Mouse (Mus musculus): ENCODE data around the gene Elf2.

Elf2 gene

DNA sequence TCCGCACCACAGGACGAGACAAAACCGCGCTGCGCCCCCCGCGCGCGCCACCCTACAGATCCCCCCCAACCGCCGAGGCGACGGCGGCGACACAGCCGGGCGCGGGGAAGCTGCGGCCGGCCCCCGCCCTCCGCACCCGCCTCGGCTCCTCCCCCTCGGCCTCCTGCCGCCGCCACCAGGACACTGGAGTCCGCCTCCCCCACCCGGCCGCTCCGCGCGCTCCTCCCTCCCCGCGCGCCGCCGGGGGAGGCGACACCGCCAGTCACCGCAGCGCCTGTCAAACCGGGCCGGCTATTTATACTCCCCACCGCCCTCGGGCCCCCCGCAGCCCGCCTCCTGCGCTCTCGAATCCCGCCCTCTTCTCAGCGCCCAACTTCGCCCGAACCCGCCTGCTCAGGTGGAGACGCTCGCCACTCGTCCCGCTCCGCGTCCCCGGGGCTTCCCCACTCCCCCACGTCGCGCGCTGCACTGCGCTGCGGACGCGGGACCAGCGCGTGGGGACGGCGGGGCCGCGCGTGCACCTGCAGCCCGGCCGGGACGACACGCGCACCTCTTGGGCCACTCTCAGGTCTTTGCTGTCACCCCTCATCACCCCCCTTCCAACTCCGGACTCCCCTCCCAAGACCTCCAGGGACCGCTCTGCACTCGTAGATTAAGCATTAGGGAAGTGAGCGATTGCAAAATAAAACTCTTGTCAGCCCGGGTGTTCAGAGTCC lies at the start of gene Elf2:
Gene Elf2 (minus strand): TSS at position 112 of the 716 bp plus-strand sequence.
- DNase-seq, result peak; percentile 84

DNA sequence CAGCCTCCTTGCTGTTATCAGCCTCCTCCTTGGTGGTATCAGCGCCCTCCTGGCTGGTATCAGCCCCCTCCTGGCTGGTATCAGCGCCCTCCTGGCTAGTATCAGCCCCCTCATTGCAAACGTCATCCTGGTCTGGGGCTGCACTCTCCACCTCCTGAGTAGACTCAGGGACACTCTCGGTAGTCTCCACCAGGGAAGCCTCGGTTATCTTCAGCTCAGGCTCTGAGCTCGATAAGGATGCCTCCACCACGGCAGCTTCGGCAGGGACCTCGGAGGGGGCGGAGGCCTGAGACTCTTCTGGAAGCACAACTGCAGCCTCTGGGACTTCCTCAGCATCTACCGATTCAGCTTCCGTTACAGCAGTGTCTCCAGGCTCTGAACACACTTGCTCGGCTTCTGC lies 48.4 kb upstream of the Elf2 start:
- DNase-seq, result no peak

DNA sequence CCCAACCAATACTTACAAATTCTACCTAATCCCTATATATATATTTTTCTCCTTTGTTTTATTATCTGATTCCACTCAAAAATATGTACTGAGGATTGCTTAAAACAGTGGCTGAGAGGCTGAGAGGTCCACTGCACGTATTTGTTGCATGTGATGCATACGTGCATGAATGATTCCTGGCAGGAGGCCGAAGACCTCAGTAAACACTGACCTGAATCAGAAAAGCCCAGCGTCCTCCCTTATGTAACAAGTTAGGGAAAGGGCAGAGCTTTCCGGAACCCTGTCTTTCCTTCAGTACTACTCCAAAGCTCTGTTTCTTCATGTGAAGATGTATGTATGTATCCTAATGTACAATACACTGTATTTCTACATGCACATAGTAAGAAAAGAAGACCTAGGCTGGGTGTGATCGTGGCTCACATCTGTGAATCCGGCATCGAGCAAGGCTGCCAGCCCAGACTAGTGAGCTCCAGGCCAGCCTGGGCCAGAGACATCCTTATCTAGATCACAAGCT lies 47.5 kb upstream of the Elf2 start:
- DNase-seq, result peak; percentile 39

DNA sequence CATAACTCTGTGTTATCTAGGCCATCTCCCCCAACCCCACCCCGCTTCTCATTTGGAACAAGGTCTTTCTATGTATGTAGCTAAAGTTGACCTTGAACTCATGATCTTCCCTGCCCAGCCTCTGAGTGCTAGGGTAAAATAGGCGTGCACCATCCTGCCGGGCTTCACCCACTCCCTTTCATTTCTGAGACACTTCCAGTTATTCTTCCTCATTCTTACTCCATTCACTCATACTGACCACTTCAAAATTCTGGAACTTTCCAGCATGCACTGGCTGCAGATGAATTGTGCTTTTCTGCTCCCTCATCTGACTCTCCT lies 46.6 kb upstream of the Elf2 start:
- DNase-seq, result no peak

DNA sequence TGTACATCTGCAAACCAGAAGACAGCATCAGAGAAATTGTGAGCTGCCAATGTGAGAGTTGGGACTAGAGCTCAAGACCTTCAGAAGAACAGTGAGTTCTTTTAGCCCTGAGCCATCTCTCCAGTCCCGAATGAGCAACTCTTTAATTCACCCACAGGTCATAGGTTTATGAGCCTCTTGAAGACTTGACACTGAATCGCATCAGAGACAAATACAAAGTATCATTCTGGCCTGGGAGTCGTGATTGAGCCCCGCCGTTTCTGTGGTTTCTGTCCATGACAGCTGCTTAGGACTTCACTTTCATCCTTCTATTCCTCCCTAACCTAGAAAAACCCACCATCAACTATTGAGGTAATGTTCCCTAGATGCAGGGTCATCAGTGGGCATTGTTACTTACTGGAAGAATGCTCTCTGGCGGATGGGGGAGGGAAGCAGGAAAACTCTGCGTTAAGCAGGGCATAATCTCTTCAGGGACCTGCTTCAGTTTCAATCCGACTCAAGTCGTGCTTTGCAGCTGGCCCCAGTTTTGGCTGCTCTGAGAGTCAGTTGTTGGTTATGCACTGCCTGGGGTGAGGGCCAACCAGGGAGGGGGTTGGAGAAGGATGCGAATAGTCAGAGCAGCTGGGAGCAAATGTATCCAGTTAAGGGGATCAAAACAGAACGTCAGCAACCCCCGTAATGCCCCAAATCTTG lies 46.1 kb upstream of the Elf2 start:
- DNase-seq, result no peak

DNA sequence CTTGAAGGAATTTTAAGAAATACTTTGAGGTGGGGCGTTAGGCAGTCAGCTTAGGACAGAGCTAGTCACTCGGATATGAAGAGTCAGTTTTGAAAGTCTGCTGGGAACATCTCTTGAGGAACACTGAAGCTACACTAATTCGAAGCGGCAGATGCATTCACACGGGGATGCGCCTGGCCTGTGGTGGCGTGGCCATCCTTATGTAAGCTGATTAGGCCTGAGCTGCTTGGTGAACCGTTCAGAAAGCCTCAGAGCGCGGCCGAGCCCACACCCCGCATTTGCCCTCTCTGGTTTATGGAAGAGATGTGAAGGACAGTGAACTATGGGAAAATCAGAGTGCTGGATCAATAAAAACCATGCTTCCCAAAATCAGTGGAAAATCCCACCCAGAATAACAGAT lies 42.9 kb upstream of the Elf2 start:
- peak; percentile 57 for DNase-seq

DNA sequence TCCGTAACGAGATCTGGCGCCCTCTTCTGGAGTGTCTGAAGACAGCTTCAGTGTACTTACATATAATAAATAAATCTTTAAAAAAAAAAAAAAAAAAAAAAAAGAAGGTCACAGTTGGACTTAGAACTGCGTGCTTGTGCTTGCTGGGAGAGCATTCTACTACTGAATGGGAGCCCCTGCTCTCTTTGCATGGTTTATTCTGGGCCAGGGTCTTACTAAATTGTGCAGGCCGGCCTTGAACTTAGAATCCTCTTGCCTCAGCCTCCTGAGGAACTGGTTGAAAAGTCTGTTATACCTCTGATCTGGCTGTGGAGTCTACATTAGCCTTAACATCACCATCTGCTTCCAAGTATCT lies 40.2 kb upstream of the Elf2 start:
- DNase-seq, result no peak

DNA sequence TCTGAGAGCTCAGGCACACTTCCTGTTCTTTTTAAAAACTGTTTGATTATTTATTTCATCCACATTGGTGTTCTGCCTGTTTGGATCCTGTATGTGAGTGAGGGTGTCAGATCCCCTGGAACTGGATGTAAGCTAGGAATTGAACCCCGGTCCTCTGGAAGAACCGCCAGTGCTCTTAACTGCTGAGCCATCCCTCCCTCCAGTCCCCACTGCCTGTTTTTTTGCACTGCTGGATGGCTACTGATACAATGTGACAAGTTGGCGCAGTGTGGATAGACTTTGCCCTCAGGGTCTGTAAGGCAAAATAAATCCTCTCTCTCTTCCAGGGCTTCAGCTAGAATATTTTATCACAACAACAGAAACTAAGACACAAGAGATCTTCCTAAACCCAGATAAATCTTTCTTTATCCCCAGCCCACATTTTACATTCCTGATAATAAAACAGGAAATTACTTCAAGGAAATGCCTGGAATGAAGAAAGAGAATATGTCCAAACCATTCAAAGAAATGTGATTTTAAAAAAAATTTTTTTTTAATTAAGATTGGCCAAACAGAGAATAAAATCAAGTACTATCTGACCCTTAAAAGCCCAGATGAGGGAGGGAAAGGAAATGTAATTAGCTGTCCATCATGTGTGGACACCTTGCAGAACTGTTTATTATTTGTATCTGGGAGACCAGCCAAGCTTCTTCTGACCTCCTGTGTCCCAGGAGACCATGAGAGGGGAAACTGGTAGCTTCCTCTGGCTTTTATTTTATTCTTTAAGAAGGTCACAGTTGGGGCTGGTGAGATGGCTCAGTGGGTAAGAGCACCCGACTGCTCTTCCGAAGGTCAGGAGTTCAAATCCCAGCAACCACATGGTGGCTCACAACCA lies 39.6 kb upstream of the Elf2 start:
- DNase-seq, result no peak

DNA sequence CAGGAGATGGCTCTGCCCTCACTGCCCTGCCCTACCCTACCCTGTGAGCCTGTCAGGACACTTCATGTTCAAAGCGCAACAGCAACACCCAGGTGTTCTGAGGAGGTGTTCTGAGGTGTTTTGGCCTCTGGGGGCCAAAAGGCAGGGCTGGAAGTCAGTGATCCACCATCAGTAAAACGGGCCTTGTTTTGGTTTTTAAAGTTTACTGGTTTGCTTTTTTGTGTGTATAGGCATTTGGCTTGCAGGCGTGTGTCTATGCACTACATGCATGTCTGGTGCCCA lies 38.1 kb upstream of the Elf2 start:
- no peak for DNase-seq

DNA sequence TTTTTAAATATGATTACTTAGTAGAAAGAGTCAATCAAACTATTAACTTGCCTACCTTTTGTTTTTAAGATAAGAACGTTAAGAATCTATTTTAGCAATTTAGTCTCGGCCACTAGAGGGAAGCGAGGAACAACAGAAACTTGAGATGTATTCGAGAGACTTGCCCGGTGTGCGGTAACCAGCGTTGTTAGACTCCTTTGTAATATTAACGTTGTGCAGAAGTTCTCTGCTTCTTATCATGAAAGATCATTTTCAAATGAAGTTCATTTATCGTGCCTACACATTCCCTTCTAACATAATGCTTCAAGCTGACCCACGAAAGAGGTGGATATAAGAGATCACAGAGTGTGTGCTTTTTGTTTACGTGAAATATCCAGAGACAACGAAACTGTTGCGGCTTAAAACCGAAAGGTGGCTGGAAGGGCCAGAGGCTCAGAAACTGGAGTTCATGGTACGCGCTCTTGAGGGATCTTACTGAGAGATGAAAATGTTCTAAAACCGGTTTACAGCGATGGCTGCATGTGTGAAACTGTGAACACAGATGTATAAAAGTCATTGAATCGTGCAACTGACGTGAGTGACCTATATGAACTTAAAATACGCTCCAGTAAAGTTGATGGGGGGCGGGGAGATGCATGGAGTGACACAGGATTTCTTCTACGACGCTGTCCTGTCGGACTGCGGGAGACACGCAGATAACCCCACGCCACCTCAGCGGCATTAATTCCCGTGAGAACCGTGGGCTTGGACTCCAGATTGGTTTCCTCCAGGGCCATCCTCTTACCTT lies 37.6 kb upstream of the Elf2 start:
- DNase-seq, result no peak

DNA sequence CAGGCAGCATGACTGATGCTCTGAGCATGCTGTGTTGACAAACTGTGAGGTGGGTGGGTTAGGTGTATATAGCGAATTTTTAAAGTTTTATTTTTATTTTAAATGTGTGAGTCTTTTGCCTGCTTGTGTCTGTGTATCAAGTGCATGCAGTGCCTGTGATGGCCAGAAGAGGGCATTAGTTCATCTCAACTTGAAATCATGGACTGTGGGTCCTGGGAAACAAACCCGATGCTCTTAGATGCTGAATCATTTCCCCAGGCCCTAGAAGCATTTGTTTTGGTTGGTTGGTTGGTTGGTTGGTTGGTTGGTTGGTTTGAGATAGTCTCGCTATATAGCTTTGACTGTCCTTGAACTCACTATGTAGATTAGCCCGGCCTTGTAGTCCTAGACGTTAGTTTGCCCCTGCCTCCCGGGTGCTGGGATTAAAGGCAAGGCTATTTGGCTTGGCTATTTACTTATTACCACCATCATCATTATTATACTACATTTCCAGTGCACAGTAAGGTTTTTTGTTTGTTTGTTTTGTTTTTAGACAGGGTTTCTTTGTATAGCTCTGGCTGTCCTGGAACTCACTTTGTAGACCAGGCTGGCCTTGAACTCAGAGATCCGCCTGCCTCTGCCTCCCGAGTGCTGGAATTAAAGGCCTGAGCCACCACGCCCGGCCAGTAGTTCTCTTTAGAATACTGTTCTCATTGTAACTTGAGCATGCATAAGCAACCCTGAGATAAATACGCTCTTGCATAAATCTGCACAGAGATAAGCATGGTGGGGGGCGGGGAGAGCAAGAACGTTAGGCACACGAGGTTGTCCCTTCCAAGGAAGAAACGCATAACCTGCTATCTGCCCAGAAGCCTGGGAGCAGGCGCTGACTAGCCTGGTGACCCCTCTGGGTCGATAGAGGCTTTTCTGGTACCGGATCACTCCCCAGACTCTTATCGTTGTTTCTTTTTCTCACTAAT lies 35.1 kb upstream of the Elf2 start:
- peak; percentile 44 for DNase-seq

DNA sequence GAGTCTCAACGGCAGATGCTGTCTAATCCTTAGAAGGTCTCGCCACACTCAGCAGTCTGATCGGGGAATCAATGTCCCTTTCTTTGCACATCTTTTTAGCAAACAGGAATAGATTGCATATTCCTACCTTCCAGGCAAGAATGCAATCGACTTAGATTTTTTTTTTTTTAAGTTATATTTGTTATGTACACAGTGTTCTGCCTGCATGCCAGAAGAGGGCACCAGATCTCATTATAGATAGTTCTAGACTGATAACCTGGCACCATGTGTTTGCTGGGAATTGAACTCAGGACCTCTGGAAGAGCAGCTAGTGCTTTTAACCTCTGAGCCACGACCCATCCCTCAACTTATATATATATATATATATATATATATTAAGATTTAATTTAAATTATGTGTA lies 33.1 kb upstream of the Elf2 start:
- no peak for DNase-seq

DNA sequence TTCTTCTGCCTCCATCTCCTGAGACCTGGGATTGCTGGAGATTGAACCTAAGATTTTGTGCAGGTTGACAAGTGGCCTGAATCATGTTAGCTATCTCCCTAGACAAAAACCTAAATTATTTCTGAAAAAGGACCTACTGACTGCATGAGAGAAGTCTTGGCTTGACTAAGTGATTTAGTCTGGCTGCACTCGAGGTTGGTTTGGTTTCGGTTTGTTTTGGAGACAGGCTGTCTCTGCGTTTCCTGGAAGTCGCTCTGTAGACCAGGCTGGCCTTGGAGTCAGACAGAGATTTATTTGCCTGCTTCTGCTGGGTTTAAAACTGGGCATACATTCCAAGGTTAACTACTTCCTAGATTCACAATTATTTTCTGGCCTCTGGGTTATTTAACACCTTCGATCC lies 32.4 kb upstream of the Elf2 start:
- DNase-seq, result no peak

DNA sequence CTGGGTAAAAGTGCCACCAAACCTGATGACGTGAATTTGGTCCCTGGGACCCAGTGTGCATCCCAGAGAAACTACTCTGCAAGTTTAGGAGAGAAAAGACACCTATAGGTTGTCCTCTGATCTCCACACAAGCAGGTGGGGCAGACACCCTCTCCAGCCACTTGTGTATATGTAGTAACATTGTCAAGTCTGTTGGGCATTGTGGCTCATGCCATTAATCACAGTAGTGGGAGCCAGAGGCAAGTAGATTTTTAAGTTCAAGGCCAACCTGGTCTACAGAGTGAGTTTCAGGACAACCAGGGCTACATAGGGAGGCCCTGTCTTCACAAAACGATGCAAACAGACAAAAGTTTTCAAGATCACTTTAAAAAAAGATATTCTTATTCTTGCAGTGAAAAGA lies 31.4 kb upstream of the Elf2 start:
- no peak for DNase-seq

DNA sequence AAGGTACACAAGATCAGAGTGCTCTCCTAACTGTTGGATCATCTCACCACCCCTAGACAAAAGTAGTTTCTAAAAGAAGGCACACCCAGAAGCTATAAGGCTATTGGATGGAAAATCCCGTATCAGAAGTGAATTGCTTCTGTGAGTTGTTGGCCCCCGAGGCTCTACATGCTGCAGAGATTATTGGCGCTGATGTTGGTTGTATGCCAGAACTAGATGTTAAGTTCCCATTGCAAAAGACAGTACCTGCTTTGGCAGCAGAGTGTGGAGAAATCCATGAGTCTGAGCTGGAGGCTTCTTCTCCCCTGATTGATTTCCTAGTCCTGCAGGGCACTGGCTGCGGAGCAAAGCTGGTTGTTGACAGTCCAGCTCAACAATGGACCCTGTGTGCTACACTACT lies 27.5 kb upstream of the Elf2 start:
- no peak for DNase-seq

DNA sequence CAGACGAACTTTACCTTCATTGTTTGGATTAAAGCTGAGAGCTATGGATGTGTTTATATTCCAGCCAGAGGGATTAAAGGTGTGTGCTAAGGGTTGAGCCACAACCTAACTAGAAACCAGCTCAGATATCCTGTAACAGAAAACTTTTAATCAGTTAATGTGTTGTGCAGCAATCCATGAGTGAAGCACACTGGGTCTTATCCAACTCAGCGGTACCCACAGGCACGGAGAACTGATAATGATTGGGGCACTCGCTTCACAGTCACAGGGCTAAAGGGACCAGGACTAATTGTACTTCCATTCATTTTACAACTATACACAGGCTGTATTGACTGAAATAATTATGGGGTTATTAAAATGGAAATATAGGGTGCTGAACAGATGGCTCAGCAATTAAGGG lies 26.5 kb upstream of the Elf2 start:
- DNase-seq, result no peak

DNA sequence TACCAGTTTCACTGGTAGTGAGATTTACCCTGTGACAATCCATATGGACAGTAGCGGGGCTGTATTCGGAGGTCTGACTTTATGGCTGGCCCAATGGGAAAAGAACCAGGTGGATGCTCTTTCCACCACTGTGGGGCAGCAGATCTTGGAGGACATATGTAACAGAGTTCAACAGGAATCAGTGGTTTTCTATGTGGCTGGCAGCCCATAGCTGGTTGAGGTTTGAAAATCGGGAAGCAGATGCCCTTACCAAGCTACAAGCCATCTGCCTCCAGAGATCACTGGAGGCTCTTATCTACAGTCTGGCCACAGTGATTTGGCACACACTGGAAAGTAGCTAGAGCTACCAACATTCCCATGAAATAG lies 25.0 kb upstream of the Elf2 start:
- DNase-seq, result no peak

DNA sequence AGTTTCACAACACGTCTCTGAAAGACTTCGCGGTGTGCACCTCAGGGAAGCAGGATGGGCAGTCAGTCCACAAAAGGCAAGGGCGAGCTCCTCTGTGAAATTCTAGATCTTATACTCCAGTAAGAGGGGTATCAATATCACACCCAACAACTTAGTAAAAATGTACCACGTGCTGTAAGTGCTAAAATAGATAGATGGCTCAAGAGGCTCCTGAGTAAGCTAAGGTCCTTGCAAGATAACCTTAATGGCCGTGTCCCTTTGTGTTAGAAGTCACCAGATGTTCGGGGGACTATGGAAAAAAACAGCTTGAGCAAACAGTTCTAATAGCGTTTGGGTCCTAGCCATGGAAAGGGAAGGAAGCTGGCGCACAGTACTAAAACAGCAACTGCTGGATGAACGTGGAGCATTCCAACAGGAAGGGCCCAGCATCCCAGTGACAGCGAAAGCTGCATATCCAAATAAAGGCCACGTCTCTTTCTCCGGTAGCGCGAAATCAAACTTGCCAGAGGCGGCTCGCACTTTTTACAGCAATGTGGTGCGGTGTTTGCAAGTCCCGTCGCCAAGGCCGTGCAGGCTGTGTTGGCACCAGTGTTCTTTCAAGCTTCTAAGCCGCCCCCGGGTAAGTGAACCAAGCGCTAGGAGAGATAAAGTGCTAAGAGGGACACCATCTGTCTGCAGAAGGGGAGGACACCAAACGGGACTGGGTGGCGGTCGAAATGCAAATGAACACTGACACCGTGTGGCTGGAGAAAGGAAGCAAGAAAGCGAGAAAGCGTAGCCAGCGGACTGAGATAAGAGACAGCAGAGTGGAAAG lies 24.4 kb upstream of the Elf2 start:
- DNase-seq, result peak; percentile 83

DNA sequence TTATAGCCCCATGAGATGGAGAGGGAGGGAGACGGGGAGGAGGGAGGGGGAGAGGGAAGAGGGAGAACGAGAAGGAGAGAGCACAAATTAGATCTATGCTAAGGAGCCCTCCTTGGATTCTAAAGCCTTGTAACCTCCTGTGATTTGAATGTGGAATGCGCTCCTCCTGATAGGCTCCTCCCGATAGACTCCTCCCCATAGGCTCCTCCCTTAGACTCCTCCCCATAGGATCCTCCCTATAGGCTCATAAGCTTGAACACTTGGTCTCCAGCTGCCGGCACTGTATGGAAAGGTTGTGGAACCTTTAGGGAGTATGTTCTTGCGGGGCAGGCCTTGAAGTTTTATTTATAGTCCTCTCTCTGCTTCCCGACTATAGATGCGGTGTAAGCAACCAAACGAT lies 20.6 kb upstream of the Elf2 start:
- no peak for DNase-seq

DNA sequence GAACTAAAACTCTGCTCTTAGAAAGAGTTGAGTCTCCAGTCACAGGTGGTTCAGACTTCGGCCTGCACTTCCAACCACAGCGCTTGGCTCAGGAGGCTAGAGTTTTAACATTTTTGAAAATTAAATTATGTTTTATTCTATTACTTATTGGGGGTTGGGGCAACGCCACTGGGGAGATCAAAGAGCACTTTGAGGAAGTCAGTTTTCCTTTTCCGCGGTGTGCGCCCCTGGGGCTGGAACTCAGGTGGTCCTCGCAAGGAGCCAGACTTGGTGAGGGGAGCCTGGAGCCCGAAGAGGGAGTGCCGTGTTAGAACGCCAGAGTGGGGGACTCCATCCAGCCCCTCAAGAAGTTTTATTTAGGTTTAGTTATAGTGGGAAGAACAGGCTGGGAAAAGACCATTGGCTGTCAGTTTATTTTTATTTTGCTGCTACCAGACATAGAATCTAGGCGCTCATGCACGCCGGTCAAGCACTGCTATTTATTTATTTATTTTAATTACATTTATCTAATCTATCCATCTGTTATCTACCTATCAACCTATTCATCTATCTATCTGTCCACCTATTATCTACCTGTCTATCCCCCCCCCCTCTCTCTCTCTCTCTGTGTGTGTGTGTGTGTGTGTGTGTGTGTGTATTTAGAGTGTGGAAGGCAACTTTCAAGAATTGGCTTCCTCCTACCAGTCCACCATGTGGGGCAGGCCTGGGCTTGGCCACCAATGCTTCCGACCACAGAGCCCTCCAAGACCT lies 19.3 kb upstream of the Elf2 start:
- DNase-seq, result no peak

Measured in cerebellum, adult 11 months (tissue).